Mouse (Mus musculus): ENCODE measurements at regions not wholly inside any gene's neighbourhood (a gene's known extent, or its start where the extent isn't known, plus 50 kb on each side); places are given as distances from the start of the nearest gene placed in this dataset.

GRCm38 (mm10) chr10:19426835-19427234 is 70.5 kb downstream of the Olig3 start:
- no peak for TF ChIP-seq CTCF (IDR thresholded peaks at IDR 0.05; ENCODE audit: low read depth)
- no peak for TF ChIP-seq EP300 (IDR thresholded peaks at IDR 0.05; ENCODE audit: low read depth)
